Mouse (Mus musculus): ENCODE results near the gene Liph.
"Not testable (repeated sequence)": the region's sequence is repeated elsewhere in the genome, so short reads cannot be mapped to it uniquely, and the experiment has no call there.

DNA sequence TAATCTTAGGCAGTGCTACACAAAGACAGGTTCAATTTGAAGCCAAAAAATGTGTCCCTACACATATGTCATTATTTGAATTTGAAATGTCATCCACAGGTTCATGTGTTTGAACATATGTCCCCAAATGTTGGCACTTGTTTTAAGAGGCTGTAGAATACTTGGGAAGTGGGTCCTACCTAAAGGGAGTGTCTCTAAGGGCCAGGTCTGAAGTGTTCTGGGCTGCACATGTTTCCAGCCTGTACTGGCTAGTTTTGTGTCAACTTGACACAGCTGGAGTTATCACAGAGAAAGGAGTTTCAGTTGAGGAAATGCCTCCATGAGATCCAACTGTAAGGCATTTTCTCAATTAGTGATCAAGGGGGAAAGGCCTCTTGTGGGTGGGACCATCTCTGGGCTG is 4.6 kb downstream of the Liph start:
- TF ChIP-seq CTCF, POLR2A (IDR thresholded peaks at IDR 0.05; ENCODE audit: insufficient read depth, low read depth, low read length): not testable (repeated sequence)

All from olfactory bulb, adult 2 months (tissue).